Mouse (Mus musculus) stomach, postnatal 0 days (tissue): ENCODE measurements at regions not wholly inside any gene's neighbourhood (a gene's known extent, or its start where the extent isn't known, plus 50 kb on each side); places are given as distances from the start of the nearest gene placed in this dataset.

Source experiments
- CTCF ChIP-seq: IDR thresholded peaks from 2 replicates; pipeline ENCODE4 v1.5.1; 2016; ENCODE audit warnings: antibody characterized with exemption, low read depth, mild to moderate bottlenecking, moderate library complexity
- EP300 ChIP-seq: optimal IDR thresholded peaks from 2 replicates; pipeline ENCODE3; 2016; ENCODE audit warnings: antibody characterized with exemption

- TF ChIP-seq CTCF (no peak), EP300 (no peak)
These were observed 72.1 kb upstream of the Ahi1 start for GRCm38 (mm10) chr10:20880251-20880650.
